Mouse (Mus musculus): Measurements from ENCODE around the gene Smyd2. TPM values are rescaled to one million over a fixed set of nuclear protein-coding genes. Genes with fewer than 3 reads are reported as not detected.

The Smyd2 gene
- polyA plus RNA-seq, 1 experiment, result 57.7 TPM

- H3K36me3 ChIP-seq (ENCODE audit: control insufficient read depth, insufficient read depth), result peaks cover 6% of the 10 kb centered on the region
- no peaks in the 10 kb centered on the region for H3K27me3 ChIP-seq (ENCODE audit: control insufficient read depth, insufficient read depth, insufficient read length)
- TF ChIP-seq TCF12 (IDR thresholded peaks at IDR 0.05; ENCODE audit: insufficient read depth, poor library complexity, severe bottlenecking) (no peak), POLR2AphosphoS2 (IDR thresholded peaks at IDR 0.05; ENCODE audit: insufficient read length, low read depth) (no peak), POLR2A (IDR thresholded peaks at IDR 0.05; ENCODE audit: insufficient read length, low read depth) (no peak), SRF (IDR thresholded peaks at IDR 0.05; ENCODE audit: control insufficient read depth, insufficient read length, low read depth) (no peak), MAX (IDR thresholded peaks at IDR 0.05; ENCODE audit: low read depth) (no peak), TCF3 (IDR thresholded peaks at IDR 0.05; ENCODE audit: insufficient read length, low read depth) (no peak), CEBPB (IDR thresholded peaks at IDR 0.05; ENCODE audit: insufficient read depth, poor library complexity, severe bottlenecking) (no peak), USF1 (IDR thresholded peaks at IDR 0.05; ENCODE audit: low read depth) (no peak), MYOG (IDR thresholded peaks at IDR 0.05; ENCODE audit: control insufficient read depth in 1 of 3, insufficient read depth in 1 of 3, insufficient read length in 2 of 3, low read depth in 2 of 3) (no peak), E2F4 (IDR thresholded peaks at IDR 0.05; ENCODE audit: insufficient read depth) (no peak), MYOD1 (IDR thresholded peaks at IDR 0.05; ENCODE audit: control insufficient read depth in 1 of 3, insufficient read length in 2 of 3, low read depth in 2 of 3) (no peak), REST (IDR thresholded peaks at IDR 0.05; ENCODE audit: insufficient read depth, insufficient read length) (no peak)
- no peak overlapping the region for H3K4me3 ChIP-seq
- H3ac ChIP-seq (ENCODE audit: control insufficient read depth, insufficient read length), result no peak overlapping the region
- no peak overlapping the region for H3K4me2 ChIP-seq (ENCODE audit: low read depth)
- no peaks in the 10 kb centered on the region for H3K79me2 ChIP-seq (ENCODE audit: control insufficient read depth, insufficient read depth)
Observed at GRCm38 (mm10) chr1:189834166-189834565, 88.0 kb downstream of the Smyd2 start.

- no peak for TF ChIP-seq MAX (IDR thresholded peaks at IDR 0.05; ENCODE audit: low read depth)
- TF ChIP-seq SRF (IDR thresholded peaks at IDR 0.05; ENCODE audit: control insufficient read depth, insufficient read length, low read depth), result no peak
- TF ChIP-seq MYOD1 (IDR thresholded peaks at IDR 0.05; ENCODE audit: control insufficient read depth in 1 of 3, insufficient read length in 2 of 3, low read depth in 2 of 3), result no peak
- no peak for TF ChIP-seq REST (IDR thresholded peaks at IDR 0.05; ENCODE audit: insufficient read depth, insufficient read length)
- TF ChIP-seq TCF3 (IDR thresholded peaks at IDR 0.05; ENCODE audit: insufficient read length, low read depth), result no peak
- no peak for TF ChIP-seq TCF12 (IDR thresholded peaks at IDR 0.05; ENCODE audit: insufficient read depth, poor library complexity, severe bottlenecking)
- TF ChIP-seq USF1 (IDR thresholded peaks at IDR 0.05; ENCODE audit: low read depth), result no peak
- no peak for TF ChIP-seq MYOG (IDR thresholded peaks at IDR 0.05; ENCODE audit: control insufficient read depth in 1 of 3, insufficient read depth in 1 of 3, insufficient read length in 2 of 3, low read depth in 2 of 3)
- no peak for TF ChIP-seq E2F4 (IDR thresholded peaks at IDR 0.05; ENCODE audit: insufficient read depth)
- no peak for TF ChIP-seq POLR2A (IDR thresholded peaks at IDR 0.05; ENCODE audit: insufficient read length, low read depth)
- no peak for TF ChIP-seq CEBPB (IDR thresholded peaks at IDR 0.05; ENCODE audit: insufficient read depth, poor library complexity, severe bottlenecking)
- no peak for TF ChIP-seq POLR2AphosphoS2 (IDR thresholded peaks at IDR 0.05; ENCODE audit: insufficient read length, low read depth)
- no peak overlapping the region for H3K4me3 ChIP-seq
- H3ac ChIP-seq (ENCODE audit: control insufficient read depth, insufficient read length), result no peak overlapping the region
- H3K79me2 ChIP-seq (ENCODE audit: control insufficient read depth, insufficient read depth), result no peaks in the 10 kb centered on the region
- no peak overlapping the region for H3K4me2 ChIP-seq (ENCODE audit: low read depth)
- H3K36me3 ChIP-seq (ENCODE audit: control insufficient read depth, insufficient read depth), result no peaks in the 10 kb centered on the region
- no peaks in the 10 kb centered on the region for H3K27me3 ChIP-seq (ENCODE audit: control insufficient read depth, insufficient read depth, insufficient read length)
Observed at GRCm38 (mm10) chr1:189833351-189833750, 88.8 kb downstream of the Smyd2 start.

GRCm38 (mm10) chr1:189830797-189831232 is 91.3 kb downstream of the Smyd2 start:
- Histone ChIP-seq H3K36me3 (ENCODE audit: control insufficient read depth, insufficient read depth) (peaks cover 9% of the 10 kb centered on the region), H3K4me3 (no peak overlapping the region), H3K4me2 (ENCODE audit: low read depth) (no peak overlapping the region), H3K27me3 (ENCODE audit: control insufficient read depth, insufficient read depth, insufficient read length) (no peaks in the 10 kb centered on the region), H3K79me2 (ENCODE audit: control insufficient read depth, insufficient read depth) (no peaks in the 10 kb centered on the region), H3ac (ENCODE audit: control insufficient read depth, insufficient read length) (no peak overlapping the region)
- no peak for TF ChIP-seq USF1 (IDR thresholded peaks at IDR 0.05; ENCODE audit: low read depth)

Other genes with a start within 250 kb of the Smyd2 start
- 2.2 TPM for gene Cenpf, start 234.3 kb downstream of the Smyd2 start, polyA plus RNA-seq (2012; fragmentation: generic; extraction: Trizol)
- gene Ptpn14, start 194.1 kb downstream of the Smyd2 start, polyA plus RNA-seq (2012; fragmentation: generic; extraction: Trizol), result 13.6 TPM
- gene Prox1, start 248.4 kb upstream of the Smyd2 start, polyA plus RNA-seq (2012; fragmentation: generic; extraction: Trizol), result 0.13 TPM

Data from myocyte (in vitro differentiated cells).